In the genomic region with DNA sequence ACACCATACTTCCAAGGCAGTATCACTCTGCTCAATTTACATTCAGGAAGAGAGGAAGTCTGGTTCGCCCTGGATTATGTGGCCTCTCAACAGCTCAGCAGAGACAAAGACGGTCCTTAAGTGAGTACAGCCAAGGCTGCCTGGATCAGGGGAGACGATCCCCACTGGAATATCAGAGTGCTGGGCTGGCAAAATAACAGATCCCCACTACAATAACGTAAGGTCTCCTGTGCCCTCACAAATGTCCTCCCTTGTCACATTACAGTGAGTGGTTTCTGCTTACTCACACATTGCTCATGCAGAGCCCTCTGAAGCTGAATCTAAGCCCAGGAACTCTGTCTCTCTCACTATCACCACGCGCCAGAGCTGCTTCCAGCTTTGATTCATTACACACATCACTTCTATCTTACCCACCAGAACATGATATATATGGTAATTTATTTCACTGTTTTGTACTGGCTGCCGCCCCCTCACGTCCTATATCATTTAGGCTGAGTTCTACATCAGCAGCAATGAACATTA, we compare ENCODE assay signal across 9 mouse cellular contexts.
DNase-seq lines count a peak whose midpoint lies in the region; ATAC-seq lines count a peak whose summit lies in the region.
"Had no signal": no experiment of that assay in that cellular context is flagged by ENCODE, and none has a peak within 500 bp of the region (broad histone marks: within the 10 kb centered on the region; RNA-seq: fewer than 3 reads in every experiment).

No protein-coding gene starts in this region.

- no peak overlapping the region for H3K9ac ChIP-seq in neural tube, embryonic 11.5 days (ENCODE audit: low read length)
- H3K9ac ChIP-seq in liver, embryonic 12.5 days = no peak overlapping the region
- H3K9ac ChIP-seq: embryonic facial prominence, embryonic 12.5 days; limb, embryonic 15.5 days had no signal

- no peaks in the 10 kb centered on the region for H3K27me3 ChIP-seq in neural tube, embryonic 11.5 days (ENCODE audit: control insufficient read depth, insufficient read depth, low read length)
- no peaks in the 10 kb centered on the region for H3K27me3 ChIP-seq in embryonic facial prominence, embryonic 10.5 days (replicated peaks; ENCODE audit: low read depth, poor library complexity, severe bottlenecking)
- no peaks in the 10 kb centered on the region for H3K27me3 ChIP-seq in liver, embryonic 12.5 days (replicated peaks)
- H3K27me3 ChIP-seq: embryonic facial prominence, embryonic 12.5 days; limb, embryonic 15.5 days had no signal

- no peaks in the 10 kb centered on the region for H3K4me1 ChIP-seq in neural tube, embryonic 11.5 days (ENCODE audit: control insufficient read depth, insufficient read depth, low read length)
- H3K4me1 ChIP-seq in embryonic facial prominence, embryonic 10.5 days = no peaks in the 10 kb centered on the region
- H3K4me1 ChIP-seq in liver, embryonic 12.5 days = no peaks in the 10 kb centered on the region
- H3K4me1 ChIP-seq: embryonic facial prominence, embryonic 12.5 days; limb, embryonic 15.5 days had no signal

- 70% methylated on average over 8 of the region's 8 CpGs for WGBS in neural tube, embryonic 11.5 days
- 81% methylated on average over 8 of the region's 8 CpGs for WGBS in embryonic facial prominence, embryonic 10.5 days
- WGBS in liver, embryonic 12.5 days (ENCODE audit: insufficient replicate concordance) = 62% methylated on average over 8 of the region's 8 CpGs

- no peak overlapping the region for H3K4me2 ChIP-seq in neural tube, embryonic 11.5 days (ENCODE audit: low read depth)
- H3K4me2 ChIP-seq in liver, embryonic 12.5 days = no peak overlapping the region
- H3K4me2 ChIP-seq: embryonic facial prominence, embryonic 12.5 days; limb, embryonic 15.5 days had no signal

- H3K4me3 ChIP-seq in neural tube, embryonic 11.5 days (ENCODE audit: low read depth, low read length) = no peak overlapping the region
- no peak overlapping the region for H3K4me3 ChIP-seq in embryonic facial prominence, embryonic 10.5 days
- H3K4me3 ChIP-seq in liver, embryonic 12.5 days = no peak overlapping the region
- H3K4me3 ChIP-seq: embryonic facial prominence, embryonic 12.5 days; limb, embryonic 15.5 days had no signal

- ATAC-seq in neural tube, embryonic 11.5 days (ENCODE audit: insufficient read depth, low FRiP score, low TSS enrichment) = peak; percentile 56; the same call in 1 of the 2 replicates
- no peak for ATAC-seq in liver, embryonic 12.5 days

- no peaks in the 10 kb centered on the region for H3K36me3 ChIP-seq in neural tube, embryonic 11.5 days (ENCODE audit: control insufficient read depth, insufficient read depth, low read length)
- no peaks in the 10 kb centered on the region for H3K36me3 ChIP-seq in embryonic facial prominence, embryonic 10.5 days (replicated peaks)
- no peaks in the 10 kb centered on the region for H3K36me3 ChIP-seq in liver, embryonic 12.5 days
- H3K36me3 ChIP-seq: embryonic facial prominence, embryonic 12.5 days; limb, embryonic 15.5 days had no signal

- H3K27ac ChIP-seq in neural tube, embryonic 11.5 days (ENCODE audit: low read depth, low read length) = no peak overlapping the region
- no peak overlapping the region for H3K27ac ChIP-seq in embryonic facial prominence, embryonic 10.5 days (replicated peaks)
- no peak overlapping the region for H3K27ac ChIP-seq in liver, embryonic 12.5 days
- H3K27ac ChIP-seq: embryonic facial prominence, embryonic 12.5 days; limb, embryonic 15.5 days had no signal

- DNase-seq in Muller cell, postnatal 12 days (ENCODE audit: inconsistent ontology term) = peak; percentile 5
- DNase-seq in adrenal gland, postnatal 36 days = peak; percentile 47 to 49
- peak; percentile 10 for DNase-seq in layer of hippocampus, adult 8-10 months (ENCODE audit: low spot score in 2 of 2)
- peak; percentile 23 for DNase-seq in neural tube, embryonic 11.5 days (ENCODE audit: low spot score)
- DNase-seq in embryonic facial prominence, embryonic 10.5 days (ENCODE audit: low spot score) = no peak
- no peak for DNase-seq in urinary bladder, adult 18-20 months (ENCODE audit: low spot score in 2 of 2)

- H3K9me3 ChIP-seq in neural tube, embryonic 11.5 days (ENCODE audit: control insufficient read depth, low read length) = no peaks in the 10 kb centered on the region
- no peaks in the 10 kb centered on the region for H3K9me3 ChIP-seq in embryonic facial prominence, embryonic 10.5 days
- no peaks in the 10 kb centered on the region for H3K9me3 ChIP-seq in liver, embryonic 12.5 days (replicated peaks)
- H3K9me3 ChIP-seq: embryonic facial prominence, embryonic 12.5 days; limb, embryonic 15.5 days had no signal

Comparison
In these comparisons a context has a peak if more than half of its experiments do, and no peak if none do; other contexts are left out.
1. DNase-seq: peak in Muller cell, postnatal 12 days (single experiment), adrenal gland, postnatal 36 days (2 of 2), layer of hippocampus, adult 8-10 months (2 of 2) and neural tube, embryonic 11.5 days (single experiment); none in embryonic facial prominence, embryonic 10.5 days (single experiment) and urinary bladder, adult 18-20 months (0 of 2).